Mouse (Mus musculus): ENCODE results near the gene Tmem115. TPM values are rescaled to one million over a fixed set of nuclear protein-coding genes. Genes with fewer than 3 reads are reported as not detected.

Gene Tmem115
- polyA plus RNA-seq, 1 experiment: 29.7 TPM

DNA sequence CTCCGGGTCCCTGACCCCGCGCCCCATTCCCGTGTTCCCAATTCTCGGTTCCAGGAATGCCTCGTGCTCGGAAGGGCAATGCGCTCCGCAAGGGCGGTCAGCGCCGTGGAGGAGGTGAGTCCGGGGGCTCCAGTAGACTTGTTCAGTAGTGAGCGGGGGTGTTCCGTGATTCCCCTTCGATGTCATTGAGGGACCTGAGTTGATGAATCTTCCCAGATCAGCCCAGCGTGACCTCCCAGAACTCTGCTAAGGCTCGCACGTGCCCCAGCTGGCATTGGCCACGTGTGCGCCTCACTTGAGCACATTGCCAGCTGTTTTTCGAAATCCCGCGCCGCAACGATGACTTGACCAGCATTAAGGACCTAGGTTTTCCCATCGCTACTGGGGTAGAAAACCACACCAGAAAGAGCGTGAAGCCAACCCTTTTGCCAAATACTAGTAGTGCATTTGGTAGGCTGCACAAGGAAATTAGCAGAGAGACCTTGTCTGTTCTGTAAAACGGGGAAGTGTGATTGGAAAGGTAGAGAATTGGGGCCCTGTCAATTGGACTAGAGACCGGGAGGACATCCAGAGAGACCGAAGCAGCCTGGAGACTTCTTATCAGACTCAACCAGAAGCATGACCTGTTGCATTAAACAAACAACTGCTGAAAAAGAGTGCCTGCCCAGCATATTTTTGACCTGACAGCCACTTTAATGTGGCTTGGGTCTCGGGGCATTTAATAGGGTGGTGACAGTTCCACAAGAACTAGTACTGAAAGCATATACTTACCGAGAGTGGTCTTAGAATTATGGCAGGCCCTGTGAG, 54.3 kb downstream of the Tmem115 start:
- peak in 1 of 2 experiments; percentile 47 for DNase-seq (ENCODE audit: extremely low spot score in 1 of 2, low spot score in 1 of 2)

Other genes starting within 250 kb of the Tmem115 start
- gene Mapkapk3, start 244.1 kb upstream of the Tmem115 start, polyA plus RNA-seq (2012; rRNA removed): 7.0 and 7.6 TPM in 2 replicates
- 5.3 and 7.1 TPM in 2 replicates for gene Cish, start 237.9 kb upstream of the Tmem115 start, polyA plus RNA-seq (2012; rRNA removed)
- gene Hemk1, start 195.6 kb upstream of the Tmem115 start, polyA plus RNA-seq (2012; rRNA removed): 31.9 and 39.1 TPM in 2 replicates
- gene 6430571L13Rik, start 193.3 kb upstream of the Tmem115 start, polyA plus RNA-seq (2012; rRNA removed): 26.2 and 26.8 TPM in 2 replicates
- 33.1 and 35.7 TPM in 2 replicates for gene Cacna2d2, start 134.3 kb upstream of the Tmem115 start, polyA plus RNA-seq (2012; rRNA removed)
- gene Cyb561d2, start 8.2 kb downstream of the Tmem115 start, polyA plus RNA-seq (2012; rRNA removed): 27.0 and 27.2 TPM in 2 replicates
- 65.1 and 65.7 TPM in 2 replicates for gene Nprl2, start 8.3 kb downstream of the Tmem115 start, polyA plus RNA-seq (2012; rRNA removed)
- gene Zmynd10, start 13.4 kb downstream of the Tmem115 start, polyA plus RNA-seq (2012; rRNA removed): 6.1 and 7.8 TPM in 2 replicates
- 25.0 and 25.2 TPM in 2 replicates for gene Rassf1, start 17.6 kb downstream of the Tmem115 start, polyA plus RNA-seq (2012; rRNA removed)
- 120 and 133 TPM in 2 replicates for gene Tusc2, start 29.3 kb downstream of the Tmem115 start, polyA plus RNA-seq (2012; rRNA removed)
- gene Hyal2, start 34.0 kb downstream of the Tmem115 start, polyA plus RNA-seq (2012; rRNA removed): 11.1 and 12.1 TPM in 2 replicates
- gene Hyal1, start 43.0 kb downstream of the Tmem115 start, polyA plus RNA-seq (2012; rRNA removed): 5.0 and 5.5 TPM in 2 replicates
- 15.9 and 18.3 TPM in 2 replicates for gene Naa80, start 44.9 kb downstream of the Tmem115 start, polyA plus RNA-seq (2012; rRNA removed)
- 0.69 and 0.74 TPM in 2 replicates for gene Hyal3, start 46.9 kb downstream of the Tmem115 start, polyA plus RNA-seq (2012; rRNA removed)
- 17.5 and 18.8 TPM in 2 replicates for gene Ifrd2, start 53.7 kb downstream of the Tmem115 start, polyA plus RNA-seq (2012; rRNA removed)
- 2.1 and 3.4 TPM in 2 replicates for gene Sema3b, start 75.3 kb downstream of the Tmem115 start, polyA plus RNA-seq (2012; rRNA removed)
- gene Gnai2, start 101.4 kb downstream of the Tmem115 start, polyA plus RNA-seq (2012; rRNA removed): 334 and 351 TPM in 2 replicates
- gene Slc38a3, start 135.6 kb downstream of the Tmem115 start, polyA plus RNA-seq (2012; rRNA removed): 256 and 260 TPM in 2 replicates
- 0.15 and 0.28 TPM in 2 replicates for gene Gnat1, start 145.8 kb downstream of the Tmem115 start, polyA plus RNA-seq (2012; rRNA removed)
- gene Sema3f, start 176.5 kb downstream of the Tmem115 start, polyA plus RNA-seq (2012; rRNA removed): 21.2 and 22.3 TPM in 2 replicates
- 152 and 180 TPM in 2 replicates for gene Rbm5, start 237.1 kb downstream of the Tmem115 start, polyA plus RNA-seq (2012; rRNA removed)